Mouse (Mus musculus): ENCODE data around the gene Ptgdr2.

Gene Ptgdr2

GRCm38 (mm10) chr19:10935029-10935428 is 1.9 kb upstream of the Ptgdr2 start:
- DNase-seq (ENCODE audit: low spot score in 2 of 2) = no peak

DNA sequence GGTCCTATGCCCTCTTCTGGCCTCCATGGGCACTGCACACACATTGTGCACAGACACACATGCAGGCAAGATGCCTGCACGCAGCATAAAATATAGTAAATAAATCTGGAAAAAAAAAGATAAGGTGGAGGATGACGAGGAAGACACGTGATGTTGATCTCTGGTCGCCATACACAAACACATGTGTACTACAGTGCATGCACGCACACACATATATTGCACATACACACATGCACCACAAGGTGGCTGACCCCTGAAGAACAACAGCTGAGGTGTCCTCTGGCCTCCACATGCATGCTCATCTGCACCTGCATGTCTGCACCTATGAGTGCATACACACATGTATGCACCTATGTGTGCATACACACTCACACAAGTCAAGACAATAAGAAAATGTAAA is 883 bp upstream of the Ptgdr2 start:
- no peak for DNase-seq (ENCODE audit: low spot score in 2 of 2)

- no peak for DNase-seq (ENCODE audit: low spot score in 2 of 2)
Observed at GRCm38 (mm10) chr19:10938771-10939170, 1.8 kb downstream of the Ptgdr2 start.

DNA sequence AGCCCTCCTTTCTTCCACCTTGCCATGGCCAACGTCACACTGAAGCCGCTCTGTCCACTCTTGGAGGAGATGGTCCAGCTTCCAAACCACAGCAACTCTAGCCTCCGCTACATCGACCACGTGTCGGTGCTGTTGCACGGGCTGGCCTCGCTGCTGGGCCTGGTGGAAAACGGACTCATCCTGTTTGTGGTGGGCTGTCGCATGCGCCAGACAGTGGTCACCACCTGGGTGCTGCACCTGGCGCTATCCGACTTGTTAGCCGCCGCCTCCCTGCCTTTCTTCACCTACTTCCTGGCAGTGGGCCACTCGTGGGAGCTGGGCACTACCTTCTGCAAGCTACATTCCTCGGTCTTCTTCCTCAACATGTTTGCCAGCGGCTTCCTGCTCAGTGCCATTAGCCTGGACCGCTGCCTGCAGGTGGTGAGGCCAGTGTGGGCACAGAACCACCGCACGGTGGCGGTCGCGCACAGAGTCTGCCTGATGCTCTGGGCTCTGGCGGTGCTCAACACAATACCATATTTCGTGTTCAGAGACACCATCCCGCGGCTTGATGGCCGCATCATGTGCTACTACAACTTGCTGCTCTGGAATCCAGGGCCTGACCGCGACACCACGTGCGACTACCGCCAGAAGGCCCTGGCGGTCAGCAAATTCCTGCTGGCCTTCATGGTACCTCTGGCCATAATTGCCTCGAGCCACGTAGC is 3.3 kb downstream of the Ptgdr2 start:
- peak; percentile 21 to 50 for DNase-seq (ENCODE audit: low spot score in 2 of 2)

DNA sequence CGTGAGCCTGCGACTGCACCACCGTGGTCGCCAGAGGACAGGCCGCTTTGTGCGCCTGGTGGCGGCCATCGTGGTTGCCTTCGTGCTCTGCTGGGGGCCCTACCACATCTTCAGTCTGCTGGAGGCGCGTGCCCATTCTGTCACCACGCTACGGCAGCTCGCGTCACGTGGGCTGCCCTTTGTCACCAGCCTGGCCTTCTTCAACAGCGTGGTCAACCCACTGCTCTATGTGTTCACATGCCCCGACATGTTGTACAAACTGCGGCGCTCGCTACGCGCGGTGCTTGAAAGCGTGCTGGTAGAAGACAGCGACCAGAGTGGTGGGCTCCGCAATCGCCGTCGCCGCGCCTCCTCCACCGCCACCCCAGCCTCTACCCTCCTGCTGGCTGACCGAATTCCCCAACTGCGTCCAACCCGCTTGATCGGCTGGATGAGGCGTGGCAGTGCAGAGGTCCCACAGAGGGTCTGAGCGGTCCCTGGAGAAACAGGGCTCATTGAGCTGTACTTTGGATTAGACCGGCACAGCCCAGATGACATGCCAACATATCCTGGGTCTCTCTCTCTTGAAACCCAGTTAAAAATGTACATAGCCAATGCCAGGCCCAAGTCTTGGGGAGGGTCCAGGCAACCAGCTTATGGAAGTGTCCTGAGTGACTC is 4.0 kb downstream of the Ptgdr2 start:
- DNase-seq (ENCODE audit: low spot score in 2 of 2) = no peak

DNA sequence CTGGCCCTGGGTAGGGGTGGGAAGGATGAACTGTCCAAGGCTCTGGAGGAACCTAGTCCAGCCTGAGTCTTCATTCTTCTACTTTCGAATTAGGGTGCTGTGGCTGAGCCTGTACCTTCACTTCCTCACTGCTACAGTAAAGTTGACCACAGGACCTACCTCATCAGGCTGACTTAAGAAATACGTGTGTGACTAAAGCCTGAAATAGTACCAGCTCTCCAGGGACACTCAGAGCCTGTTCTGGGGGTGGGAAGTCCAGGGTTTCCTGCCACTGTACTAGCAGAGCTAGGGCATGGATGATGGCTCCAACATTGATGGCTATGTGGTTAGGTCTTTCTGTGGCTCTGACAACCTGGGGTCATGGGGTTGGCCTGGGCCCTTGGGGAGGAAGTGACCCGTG is 7.0 kb downstream of the Ptgdr2 start:
- no peak for DNase-seq (ENCODE audit: low spot score in 2 of 2)

DNA sequence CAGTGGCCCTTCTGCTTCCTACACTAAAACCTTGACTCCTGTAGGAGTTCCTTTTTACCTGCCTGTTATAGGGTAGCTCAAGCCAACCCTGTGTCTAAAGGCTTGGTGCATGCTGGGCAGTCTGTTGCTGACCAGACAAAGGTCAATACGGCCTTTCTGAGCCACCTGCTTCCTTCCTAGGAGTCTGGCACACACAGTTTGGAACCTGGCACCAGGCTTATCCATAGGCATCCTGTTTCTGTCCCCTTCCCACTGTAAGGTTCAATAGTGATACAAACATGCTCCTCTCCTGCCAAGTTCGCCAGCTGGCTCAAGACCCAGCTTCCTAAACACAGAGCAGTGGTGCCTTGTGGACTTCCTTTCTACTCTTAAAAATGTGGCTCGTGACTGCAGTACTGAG is 9.5 kb downstream of the Ptgdr2 start:
- no peak for DNase-seq (ENCODE audit: low spot score in 2 of 2)

DNA sequence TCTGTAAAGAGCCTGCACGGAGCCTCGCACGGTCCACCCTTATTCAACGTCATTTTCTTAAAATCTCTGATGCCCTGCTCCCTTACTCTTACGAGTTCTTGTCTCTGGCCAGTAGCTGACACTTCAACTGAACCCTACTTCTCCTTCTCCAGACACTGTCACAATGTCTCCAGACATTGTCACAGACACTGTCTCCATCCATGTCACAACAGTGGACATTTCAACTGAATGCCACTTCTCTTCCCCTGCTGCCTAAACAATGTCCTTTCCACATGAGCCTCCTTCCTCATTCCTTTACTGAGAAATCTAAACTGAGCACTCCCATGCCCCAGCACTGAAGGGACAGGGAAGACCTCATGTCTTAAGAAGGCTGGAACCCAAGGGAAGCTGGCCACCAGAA is 10.3 kb downstream of the Ptgdr2 start:
- DNase-seq (ENCODE audit: low spot score in 2 of 2) = no peak

DNA sequence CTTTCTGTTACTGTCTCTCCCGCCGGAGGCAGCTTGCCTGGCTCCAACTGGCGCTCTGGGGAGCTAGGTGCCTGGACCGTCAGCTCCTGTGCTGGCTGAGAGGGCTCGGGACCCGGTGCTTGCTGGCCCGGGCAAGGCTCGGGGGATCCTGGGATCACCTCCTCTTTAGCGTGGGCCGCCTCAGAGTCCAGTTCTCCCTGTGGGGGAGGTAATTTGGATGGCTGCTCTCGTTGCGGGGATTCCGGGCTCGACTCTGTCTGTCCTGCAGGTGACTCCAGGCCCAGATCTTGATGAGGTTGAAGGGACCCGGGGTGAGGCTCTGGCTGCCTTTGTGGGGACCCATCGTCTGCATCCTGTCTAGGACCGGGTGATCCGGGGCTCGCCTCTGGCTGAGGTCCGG is 11.5 kb downstream of the Ptgdr2 start:
- no peak for DNase-seq (ENCODE audit: low spot score in 2 of 2)

DNA sequence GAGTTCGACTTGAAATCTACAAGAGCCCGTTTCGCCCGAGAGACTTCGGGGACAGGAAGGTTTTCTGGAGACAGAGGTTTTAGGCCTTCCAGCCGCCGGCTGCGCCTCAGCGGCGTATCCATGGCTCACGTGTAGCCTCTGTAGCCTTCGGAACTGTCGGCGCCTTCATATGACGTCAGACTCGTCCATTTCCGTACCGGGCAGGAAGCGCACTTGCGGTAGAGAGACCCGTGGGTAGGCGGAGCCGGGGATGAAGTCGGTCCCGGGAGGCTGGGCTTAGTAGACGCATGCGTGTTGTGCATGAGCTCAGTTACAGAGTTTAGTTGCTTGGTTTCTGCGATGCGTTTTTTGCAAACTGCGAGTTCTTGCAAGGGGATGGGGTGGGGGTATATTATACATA is 12.2 kb downstream of the Ptgdr2 start, which contains the start of gene Ccdc86:
Gene Ccdc86 (minus strand): TSS at position 155 of the 400 bp plus-strand sequence.
- DNase-seq (ENCODE audit: low spot score in 2 of 2) = peak; percentile 81 to 93

DNA sequence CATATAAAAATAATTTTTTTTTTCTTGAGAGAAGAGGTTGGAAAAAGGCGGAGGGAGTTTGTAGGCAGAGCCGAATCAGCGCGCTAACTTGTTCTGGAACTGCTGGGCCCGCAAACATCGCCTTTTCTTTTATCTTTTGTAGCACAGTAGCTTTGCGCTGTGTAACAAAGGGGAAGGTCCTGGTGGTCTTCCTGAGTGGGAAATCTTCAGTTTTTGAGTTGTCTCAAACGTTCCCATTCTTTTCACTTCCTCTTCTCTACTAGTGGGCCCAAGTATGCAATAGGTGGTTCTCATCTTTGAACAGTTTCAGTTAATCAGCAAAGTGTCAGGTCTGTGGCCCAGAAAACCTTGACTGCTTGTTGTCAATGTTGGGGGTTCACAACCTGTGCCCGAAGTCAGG is 12.6 kb downstream of the Ptgdr2 start:
- no peak for DNase-seq (ENCODE audit: low spot score in 2 of 2)

DNA sequence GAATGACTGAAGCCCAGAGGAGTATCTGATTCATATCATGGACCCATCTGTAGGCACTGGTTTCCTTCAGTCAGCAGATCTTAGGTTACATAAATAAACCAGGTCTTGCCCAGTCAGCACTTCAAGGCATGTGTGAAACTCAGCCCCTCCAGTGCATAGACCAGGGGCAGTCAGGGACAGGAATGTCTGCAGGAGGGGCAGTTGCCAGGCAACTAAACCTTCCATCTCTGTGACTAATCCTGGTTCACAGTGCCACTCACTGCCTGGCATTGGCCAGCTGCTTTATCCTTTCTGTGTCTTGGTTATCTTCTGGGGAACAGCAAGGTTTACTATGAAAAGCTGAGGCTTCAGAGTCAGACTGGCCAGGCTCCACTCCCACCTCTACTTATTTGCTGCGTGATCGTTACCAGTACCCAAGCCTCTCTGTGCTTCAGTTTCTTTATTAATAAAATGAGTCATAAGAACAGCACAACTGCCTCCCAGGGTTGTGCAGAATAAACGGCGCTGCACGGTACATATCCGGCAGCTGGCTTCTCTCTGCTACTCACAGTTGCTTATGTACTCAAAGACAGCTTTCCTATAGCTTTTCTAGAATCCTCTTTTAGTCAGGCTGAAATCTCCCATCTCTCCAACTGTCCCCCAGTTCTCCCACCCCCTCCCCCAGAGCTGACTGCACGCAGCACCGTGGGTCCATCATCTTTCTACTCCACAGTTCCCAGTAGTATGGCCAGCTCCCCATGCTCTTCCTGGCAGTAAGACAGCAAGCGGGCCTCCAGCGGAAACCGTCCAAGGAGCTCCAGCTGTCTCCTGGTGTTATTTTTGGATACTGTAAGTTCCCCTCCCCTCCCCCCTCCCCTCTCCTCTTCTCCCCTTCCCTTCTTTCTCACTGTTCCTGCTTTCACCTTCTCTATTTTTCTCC is 15.3 kb downstream of the Ptgdr2 start:
- no peak for DNase-seq (ENCODE audit: low spot score in 2 of 2)

- DNase-seq (ENCODE audit: low spot score in 2 of 2) = peak in 1 of 2 experiments; percentile 29
Observed at GRCm38 (mm10) chr19:10959085-10959977, 22.4 kb downstream of the Ptgdr2 start.

GRCm38 (mm10) chr19:10959978-10960346 is 23.0 kb downstream of the Ptgdr2 start:
- no peak for DNase-seq (ENCODE audit: low spot score in 2 of 2)

- no peak for DNase-seq (ENCODE audit: low spot score in 2 of 2)
Observed at GRCm38 (mm10) chr19:10965721-10966120, 28.8 kb downstream of the Ptgdr2 start.

DNA sequence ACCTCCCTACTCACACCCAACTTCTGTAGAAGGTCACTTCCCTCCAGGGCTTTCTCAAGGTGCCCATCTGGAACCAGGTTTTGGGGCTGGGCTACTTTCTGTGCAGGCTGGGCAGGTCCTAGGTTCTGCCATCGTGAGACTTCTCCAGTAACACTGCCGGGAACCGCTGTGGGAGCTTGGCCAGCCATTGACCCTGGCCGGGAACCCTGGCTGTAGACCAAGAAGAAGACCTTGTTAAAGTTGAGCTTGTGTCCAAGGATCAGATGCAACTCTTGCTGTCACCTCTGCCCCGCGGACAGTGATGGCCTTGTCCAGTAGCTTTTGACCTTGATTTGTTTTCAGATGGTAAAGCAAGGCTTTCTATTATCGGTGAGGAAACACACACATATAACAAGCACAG is 31.6 kb downstream of the Ptgdr2 start:
- DNase-seq (ENCODE audit: low spot score in 2 of 2) = no peak

GRCm38 (mm10) chr19:10970457-10970856 is 33.5 kb downstream of the Ptgdr2 start:
- DNase-seq (ENCODE audit: low spot score in 2 of 2) = no peak

DNA sequence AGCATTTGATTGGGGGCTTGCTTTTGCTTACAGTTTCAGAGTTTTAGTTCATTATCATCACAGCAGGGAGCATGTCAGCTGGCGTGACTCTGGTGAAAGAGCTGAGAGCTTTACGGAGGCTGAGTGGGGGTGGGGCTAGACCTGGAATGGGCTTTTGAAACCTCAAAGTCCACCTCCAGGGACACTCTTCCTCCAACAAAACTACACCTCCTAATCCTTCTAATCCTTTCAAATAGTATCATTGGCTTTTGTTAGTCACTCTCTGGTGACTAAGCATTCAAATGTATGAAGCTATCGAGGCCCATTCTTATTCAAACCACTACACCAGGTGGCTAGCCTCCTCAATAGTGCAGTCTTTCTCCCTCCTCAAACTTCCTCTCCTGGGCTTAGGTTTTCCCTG is 35.7 kb downstream of the Ptgdr2 start:
- no peak for DNase-seq (ENCODE audit: low spot score in 2 of 2)

GRCm38 (mm10) chr19:10973187-10973586 is 36.2 kb downstream of the Ptgdr2 start:
- DNase-seq (ENCODE audit: low spot score in 2 of 2) = no peak

- DNase-seq (ENCODE audit: low spot score in 2 of 2) = no peak
Observed at GRCm38 (mm10) chr19:10974238-10974865, 37.4 kb downstream of the Ptgdr2 start, which contains the start of gene Ms4a10. Ms4a10 (minus strand) TSS chr19:10974670.

DNA sequence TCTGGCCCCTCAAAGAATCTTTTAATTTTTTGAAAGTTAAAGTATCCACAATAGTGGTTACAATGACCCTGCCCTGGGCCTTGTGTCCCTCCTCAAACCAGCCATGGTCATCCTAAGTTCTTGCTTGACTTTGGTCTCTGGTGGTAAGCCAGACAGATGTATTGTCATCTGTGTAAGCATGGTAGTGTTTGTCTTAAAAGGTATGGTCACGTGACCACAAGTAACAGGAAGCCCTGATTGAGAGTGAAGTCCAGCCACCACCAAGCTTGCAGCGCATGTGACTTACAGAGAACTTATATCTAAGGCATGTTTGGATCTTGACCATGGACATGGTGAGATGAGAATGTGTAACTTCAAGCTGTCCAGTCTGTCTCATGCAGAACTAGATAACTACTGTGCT is 38.2 kb downstream of the Ptgdr2 start:
- DNase-seq (ENCODE audit: low spot score in 2 of 2) = no peak
